Comparison of ENCODE assay signal across 14 mouse cellular contexts in genomic region chr6:136417864-136418263, GRCm38 (mm10). TPM values are rescaled to one million over a fixed set of nuclear protein-coding genes. Genes with fewer than 3 reads are reported as not detected.
DNase-seq lines count a peak whose midpoint lies in the region; ATAC-seq and TF ChIP-seq lines count a peak whose summit lies in the region.
"Had no signal": no experiment of that assay in that cellular context is flagged by ENCODE, and none has a peak within 500 bp of the region (broad histone marks: within the 10 kb centered on the region; RNA-seq: fewer than 3 reads in every experiment).

No protein-coding gene starts in this region.

- H3K27ac ChIP-seq in heart, embryonic 16.5 days (ENCODE audit: low read length), result no peak overlapping the region
- no peak overlapping the region for H3K27ac ChIP-seq in kidney, embryonic 16.5 days (ENCODE audit: low read length)
- H3K27ac ChIP-seq in stomach, postnatal 0 days (replicated peaks), result no peak overlapping the region
- H3K27ac ChIP-seq in forebrain, postnatal 0 days (ENCODE audit: low read depth, low read length), result no peak overlapping the region
- H3K27ac ChIP-seq: gastrocnemius, adult 2 months; hindbrain, embryonic 14.5 days had no signal

- H3K36me3 ChIP-seq in heart, embryonic 16.5 days (ENCODE audit: control insufficient read depth, insufficient read depth), result no peaks in the 10 kb centered on the region
- H3K36me3 ChIP-seq in kidney, embryonic 16.5 days (ENCODE audit: insufficient read depth, low read length), result no peaks in the 10 kb centered on the region
- no peaks in the 10 kb centered on the region for H3K36me3 ChIP-seq in stomach, postnatal 0 days (ENCODE audit: control insufficient read depth, insufficient read depth, low read length)
- no peaks in the 10 kb centered on the region for H3K36me3 ChIP-seq in forebrain, postnatal 0 days (ENCODE audit: insufficient read depth)

- 0 out of 2 replicates have a peak, but pooled peaks cover 3% of the 10 kb centered on the region for H3K9me3 ChIP-seq in heart, embryonic 16.5 days (replicated peaks; ENCODE audit: control insufficient read depth, low read length)
- H3K9me3 ChIP-seq in kidney, embryonic 16.5 days (ENCODE audit: low read length), result peaks cover 3% of the 10 kb centered on the region; the same call in 1 of the 2 replicates
- H3K9me3 ChIP-seq in stomach, postnatal 0 days (ENCODE audit: control insufficient read depth, low read length), result no peaks in the 10 kb centered on the region
- no peaks in the 10 kb centered on the region for H3K9me3 ChIP-seq in forebrain, postnatal 0 days (ENCODE audit: low read length)
- H3K9me3 ChIP-seq: megakaryocyte, embryonic 14.5 days had no signal

- no peaks in the 10 kb centered on the region for H3K27me3 ChIP-seq in heart, embryonic 16.5 days (ENCODE audit: control insufficient read depth, insufficient read depth, low read length)
- H3K27me3 ChIP-seq in kidney, embryonic 16.5 days (ENCODE audit: insufficient read depth, low read length), result no peaks in the 10 kb centered on the region
- no peaks in the 10 kb centered on the region for H3K27me3 ChIP-seq in stomach, postnatal 0 days (ENCODE audit: control insufficient read depth, insufficient read depth, low read length)
- H3K27me3 ChIP-seq in forebrain, postnatal 0 days (ENCODE audit: insufficient read depth, low read length), result no peaks in the 10 kb centered on the region

- no peak for DNase-seq in heart, postnatal 14 days
- peak; percentile 59 for DNase-seq in testis, postnatal 10 days (ENCODE audit: low spot score)
- no peak for DNase-seq in testis, postnatal 14 days (ENCODE audit: low spot score)
- DNase-seq in stomach, postnatal 0 days (ENCODE audit: low spot score), result peak; percentile 68
- no peak for DNase-seq in urinary bladder, adult 18-20 months (ENCODE audit: low spot score in 2 of 2)
- no peak for DNase-seq in forebrain, postnatal 0 days
- DNase-seq: gastrocnemius, adult 2 months had no signal

- H3K9ac ChIP-seq in heart, embryonic 16.5 days (ENCODE audit: low read length), result no peak overlapping the region
- no peak overlapping the region for H3K9ac ChIP-seq in kidney, embryonic 16.5 days (replicated peaks; ENCODE audit: low read length)
- H3K9ac ChIP-seq in stomach, postnatal 0 days (ENCODE audit: low read length), result no peak overlapping the region
- H3K9ac ChIP-seq in forebrain, postnatal 0 days, result no peak overlapping the region
- H3K9ac ChIP-seq: hindbrain, embryonic 14.5 days had no signal

- no peak overlapping the region for H3K4me3 ChIP-seq in heart, embryonic 16.5 days (ENCODE audit: low read length)
- no peak overlapping the region for H3K4me3 ChIP-seq in kidney, embryonic 16.5 days (ENCODE audit: low read length)
- no peak overlapping the region for H3K4me3 ChIP-seq in stomach, postnatal 0 days (ENCODE audit: low read depth, low read length)
- H3K4me3 ChIP-seq in forebrain, postnatal 0 days (ENCODE audit: low read depth, low read length), result no peak overlapping the region
- H3K4me3 ChIP-seq: gastrocnemius, adult 2 months; megakaryocyte, embryonic 14.5 days had no signal

- peaks cover 4% of the 10 kb centered on the region; the same call in 1 of the 2 replicates for H3K4me1 ChIP-seq in heart, embryonic 16.5 days (ENCODE audit: control insufficient read depth, insufficient read depth, low read length)
- peaks cover 6% of the 10 kb centered on the region; the same call in 1 of the 2 replicates for H3K4me1 ChIP-seq in kidney, embryonic 16.5 days (ENCODE audit: insufficient read depth, low read length)
- H3K4me1 ChIP-seq in stomach, postnatal 0 days (replicated peaks; ENCODE audit: control insufficient read depth, insufficient read depth), result no peaks in the 10 kb centered on the region
- H3K4me1 ChIP-seq in forebrain, postnatal 0 days (ENCODE audit: insufficient read depth), result no peaks in the 10 kb centered on the region

- H3K4me2 ChIP-seq in heart, embryonic 16.5 days (ENCODE audit: low read depth, low read length), result 0 out of 2 replicates have a peak overlapping the region, but pooled peaks have one; percentile 20
- no peak overlapping the region for H3K4me2 ChIP-seq in kidney, embryonic 16.5 days (replicated peaks; ENCODE audit: low read depth, low read length)
- H3K4me2 ChIP-seq in stomach, postnatal 0 days (replicated peaks; ENCODE audit: low read depth), result no peak overlapping the region
- no peak overlapping the region for H3K4me2 ChIP-seq in forebrain, postnatal 0 days (ENCODE audit: low read depth)
- H3K4me2 ChIP-seq: hindbrain, embryonic 14.5 days had no signal

- WGBS in heart, embryonic 16.5 days, result 58% methylated on average over 5 of the region's 5 CpGs
- 73% methylated on average over 5 of the region's 5 CpGs for WGBS in kidney, embryonic 16.5 days
- 64% methylated on average over 5 of the region's 5 CpGs for WGBS in stomach, postnatal 0 days
- 63% methylated on average over 5 of the region's 5 CpGs for WGBS in forebrain, postnatal 0 days

- ATAC-seq in heart, embryonic 16.5 days (replicated peaks; ENCODE audit: extremely low read depth, insufficient read depth, low FRiP score), result 0 out of 2 replicates have a peak, but pooled peaks have one; percentile 40
- 0 out of 2 replicates have a peak, but pooled peaks have one; percentile 21 for ATAC-seq in kidney, embryonic 16.5 days (ENCODE audit: low FRiP score, low TSS enrichment)
- peak; percentile 54; the same call in 1 of the 2 replicates for ATAC-seq in stomach, postnatal 0 days (ENCODE audit: low FRiP score, low TSS enrichment)
- no peak for ATAC-seq in forebrain, postnatal 0 days

- no peak for TF ChIP-seq EP300 in stomach, postnatal 0 days (optimal IDR thresholded peaks at IDR 0.05)

- intact Hi-C loops in heart, postnatal 14 days (cut with DNase I), result no loop called here

- TF ChIP-seq CTCF in stomach, postnatal 0 days (IDR thresholded peaks at IDR 0.05; ENCODE audit: low read depth), result no peak
- no peak for TF ChIP-seq CTCF in forebrain, postnatal 0 days (IDR thresholded peaks at IDR 0.05; ENCODE audit: low read depth)

RNA-seq across cellular contexts. Expression of gene E330021D16Rik, which starts 2.5 kb away (rescaled TPM):
- not detected in 2 replicates for polyA plus RNA-seq in heart, embryonic 16.5 days (2015; fragmentation: Nextera tagmentation; extraction: Ambion mirVana)
- total RNA-seq in heart, postnatal 14 days (2021), result not detected
- polyA plus RNA-seq in kidney, embryonic 16.5 days (2015; fragmentation: Nextera tagmentation; extraction: Ambion mirVana), result 2.9 and 3.0 TPM in 2 replicates
- polyA plus RNA-seq in stomach, postnatal 0 days (2015; fragmentation: Nextera tagmentation; extraction: Ambion mirVana), result 0.05 TPM in 1 of 2 replicates, not detected in the other
- total RNA-seq in forebrain, postnatal 0 days (2014; rRNA removed), result 0.29 TPM in 1 of 2 replicates, not detected in the other
- polyA plus RNA-seq in forebrain, postnatal 0 days (2015; fragmentation: Nextera tagmentation; extraction: Ambion mirVana), result not detected in 2 replicates
- total RNA-seq: gastrocnemius, adult 2 months; layer of hippocampus, postnatal 14 days had no signal
- polyA plus RNA-seq: brain, embryonic 14.5 days; hindbrain, embryonic 14.5 days; limb, embryonic 11.5 days had no signal

Comparison
In these comparisons a context has a peak if more than half of its experiments do, and no peak if none do; other contexts are left out.
1. DNase-seq: peak in testis, postnatal 10 days (single experiment) and stomach, postnatal 0 days (single experiment); none in heart, postnatal 14 days (0 of 2), testis, postnatal 14 days (single experiment), urinary bladder, adult 18-20 months (0 of 2) and forebrain, postnatal 0 days (single experiment).